Mouse (Mus musculus): ENCODE measurements at regions not wholly inside any gene's neighbourhood (a gene's known extent, or its start where the extent isn't known, plus 50 kb on each side); places are given as distances from the start of the nearest gene placed in this dataset.

DNA sequence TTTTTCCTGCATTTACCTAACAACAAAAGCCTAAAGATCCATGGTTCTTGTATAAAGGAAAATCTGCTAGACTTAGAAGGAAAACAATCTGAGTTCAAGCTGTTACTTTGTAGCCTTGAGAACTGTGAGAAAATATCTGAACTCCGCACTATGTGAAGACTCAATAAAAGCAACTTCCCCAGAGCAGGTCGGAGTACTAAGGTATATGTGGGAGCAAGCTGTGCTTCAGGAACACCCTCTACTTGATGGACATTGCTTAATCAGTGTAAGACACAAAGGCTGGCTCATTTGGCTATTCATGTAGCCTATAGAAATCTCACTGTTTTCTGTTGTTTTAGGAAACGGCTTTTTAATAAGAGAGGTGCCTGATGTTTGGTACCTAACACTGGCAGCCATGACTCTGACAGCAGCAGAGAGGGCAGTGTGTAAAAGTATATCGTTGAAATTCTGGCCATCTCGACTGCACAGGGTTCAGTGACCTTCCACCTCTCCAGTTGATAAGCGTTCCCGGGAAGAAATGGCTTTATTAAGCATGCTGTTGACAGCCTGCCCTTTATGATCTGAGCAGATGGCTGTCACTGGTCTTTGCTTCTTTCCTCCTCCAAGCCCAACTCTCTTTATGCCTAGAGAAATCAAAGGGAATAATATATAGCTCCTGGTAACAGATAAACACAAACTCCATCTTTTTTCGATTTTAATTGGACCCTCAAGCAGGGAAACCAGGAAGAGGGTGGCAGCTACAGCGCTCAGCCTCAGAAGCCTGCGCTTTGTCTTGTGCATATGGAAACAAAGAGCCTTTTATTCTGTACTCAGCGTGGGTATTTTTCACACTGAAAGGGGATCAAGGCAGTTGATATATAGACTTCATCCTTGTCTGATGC lies 443.7 kb upstream of the Sel1l start:
- peak; percentile 65 for DNase-seq

DNA sequence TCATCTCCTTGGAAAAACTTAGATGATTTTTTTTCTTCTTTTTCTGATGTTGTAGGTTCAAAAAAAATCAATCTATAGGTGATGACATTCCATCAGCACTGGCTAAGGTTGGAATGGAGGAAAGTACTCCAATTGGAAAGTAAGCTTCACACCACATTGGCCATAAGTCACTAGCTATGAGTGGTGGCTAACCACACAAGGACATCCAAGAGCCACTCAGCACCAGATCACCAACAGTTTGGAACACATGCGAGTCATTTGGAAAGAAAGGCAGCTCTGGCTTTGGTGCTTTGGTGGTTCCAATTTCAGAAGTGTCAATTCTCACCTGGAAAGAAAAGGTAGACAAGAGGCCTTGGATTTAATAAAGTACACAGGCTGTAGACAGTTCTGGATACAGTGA lies 442.5 kb upstream of the Sel1l start:
- no peak for DNase-seq

DNA sequence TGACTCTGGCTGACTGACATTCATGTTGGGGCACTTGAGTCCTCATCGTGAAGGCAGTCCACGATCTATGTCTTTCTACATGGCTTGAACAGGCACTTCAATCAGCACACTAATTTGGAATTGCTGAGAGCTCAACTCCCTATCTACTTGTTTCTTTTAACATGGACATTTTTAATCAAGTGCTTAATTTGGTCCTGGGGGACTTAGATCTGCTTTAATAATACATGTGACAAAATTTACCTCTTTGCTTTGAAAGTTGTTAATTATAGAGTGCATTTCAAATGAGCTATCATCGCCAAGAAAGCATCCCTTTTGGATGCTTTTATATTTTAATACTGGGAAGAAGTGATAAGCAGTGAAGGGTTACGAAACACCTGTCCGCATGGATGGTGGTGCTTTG lies 436.6 kb upstream of the Sel1l start:
- DNase-seq = no peak

- no peak for DNase-seq
These were observed 431.5 kb upstream of the Sel1l start for GRCm38 (mm10) chr12:92280470-92280869.

GRCm38 (mm10) chr12:92251962-92252361 lies 403.0 kb upstream of the Sel1l start:
- no peak for DNase-seq

DNA sequence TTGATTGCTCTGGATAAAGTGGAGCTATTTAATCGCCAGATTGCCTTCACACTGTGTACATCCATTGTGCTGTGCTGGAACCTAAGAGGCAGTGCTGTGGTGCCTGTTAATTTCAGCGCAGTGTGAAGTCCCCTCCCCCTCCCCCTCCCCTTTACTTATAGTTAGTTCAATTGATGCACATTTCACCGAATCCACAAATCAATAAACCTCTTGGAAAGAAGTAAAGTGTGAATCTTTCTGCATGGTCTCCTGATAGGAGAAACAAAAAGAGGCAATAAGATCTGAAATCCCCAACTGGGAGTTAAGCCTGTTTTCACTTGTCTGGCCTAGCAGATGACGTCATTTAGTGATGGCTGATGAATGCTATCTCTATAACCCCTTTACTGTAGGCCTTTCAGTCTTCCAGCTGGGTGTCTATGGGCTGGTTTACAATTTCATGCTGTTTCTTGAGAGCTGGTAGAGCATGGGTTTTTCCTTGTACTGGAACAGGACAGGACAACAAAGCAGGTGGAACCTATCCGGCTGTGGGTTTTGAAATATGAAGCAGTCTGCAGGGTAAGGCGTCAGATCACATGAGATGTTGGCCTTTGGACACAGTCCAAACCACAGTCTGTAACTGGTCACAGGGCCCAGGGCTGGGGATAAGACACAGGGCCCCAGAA lies 398.0 kb upstream of the Sel1l start:
- peak; percentile 32 for DNase-seq

GRCm38 (mm10) chr12:92239956-92240699 lies 391.2 kb upstream of the Sel1l start:
- no peak for DNase-seq

DNA sequence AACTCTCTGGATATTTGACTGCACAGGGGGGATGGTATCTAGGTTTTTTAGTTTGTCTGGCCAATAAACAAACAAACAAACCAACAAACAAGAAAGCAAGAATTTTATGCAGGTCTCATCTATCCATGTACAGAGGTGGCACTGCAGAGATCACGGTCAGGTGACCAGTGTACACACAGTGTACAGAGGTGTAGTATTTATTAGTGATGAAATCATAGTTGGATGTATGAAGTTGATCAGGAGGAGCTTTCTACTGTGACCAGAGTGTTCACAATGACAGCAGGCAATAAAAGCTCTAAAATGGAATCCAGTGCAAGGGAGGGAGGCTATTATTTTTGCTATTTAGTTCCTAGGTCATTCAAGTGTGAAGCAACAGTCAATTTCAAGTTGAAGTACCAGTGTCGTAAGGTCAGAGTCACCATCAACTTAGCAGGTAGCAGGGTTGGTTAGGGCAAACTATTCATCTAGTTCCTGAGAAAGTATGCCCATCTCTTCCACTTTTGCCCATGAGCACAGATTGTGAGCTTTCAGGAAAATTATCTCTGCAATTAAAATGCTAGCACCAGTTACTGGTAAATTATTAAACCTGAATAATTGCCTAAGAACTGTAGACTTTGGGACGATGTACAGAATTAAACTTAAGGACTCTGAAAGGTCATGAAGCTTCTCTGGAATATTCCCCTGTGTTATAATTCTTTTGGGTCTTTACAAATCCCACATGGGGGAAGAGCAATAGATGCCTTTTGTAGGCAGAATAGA lies 384.9 kb upstream of the Sel1l start:
- DNase-seq = no peak

- DNase-seq = no peak
These were observed 379.6 kb upstream of the Sel1l start for GRCm38 (mm10) chr12:92228585-92228984.

DNA sequence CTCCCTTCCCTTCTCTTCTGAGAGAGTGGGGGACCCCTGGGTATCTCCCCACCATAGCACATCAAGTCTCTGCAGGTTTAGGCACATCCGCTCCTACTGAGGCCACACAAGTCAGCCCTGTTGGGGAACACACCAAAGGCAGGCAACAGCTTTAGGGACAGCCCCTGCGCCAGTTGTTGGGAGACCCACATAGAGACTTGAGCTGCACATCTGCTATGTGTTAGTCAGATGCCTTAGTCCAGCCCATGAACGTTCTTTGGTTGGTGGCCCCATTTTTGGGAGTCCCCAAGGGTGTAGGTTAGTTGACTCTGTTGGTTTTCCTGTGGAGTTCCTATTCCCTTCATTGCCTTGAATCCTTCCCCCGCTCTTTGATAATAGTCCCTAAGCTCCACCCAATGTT lies 354.4 kb upstream of the Sel1l start:
- no peak for DNase-seq

GRCm38 (mm10) chr12:92200602-92201001 lies 351.6 kb upstream of the Sel1l start:
- DNase-seq = no peak

GRCm38 (mm10) chr12:92198738-92199477 lies 350.0 kb upstream of the Sel1l start:
- DNase-seq = no peak

DNA sequence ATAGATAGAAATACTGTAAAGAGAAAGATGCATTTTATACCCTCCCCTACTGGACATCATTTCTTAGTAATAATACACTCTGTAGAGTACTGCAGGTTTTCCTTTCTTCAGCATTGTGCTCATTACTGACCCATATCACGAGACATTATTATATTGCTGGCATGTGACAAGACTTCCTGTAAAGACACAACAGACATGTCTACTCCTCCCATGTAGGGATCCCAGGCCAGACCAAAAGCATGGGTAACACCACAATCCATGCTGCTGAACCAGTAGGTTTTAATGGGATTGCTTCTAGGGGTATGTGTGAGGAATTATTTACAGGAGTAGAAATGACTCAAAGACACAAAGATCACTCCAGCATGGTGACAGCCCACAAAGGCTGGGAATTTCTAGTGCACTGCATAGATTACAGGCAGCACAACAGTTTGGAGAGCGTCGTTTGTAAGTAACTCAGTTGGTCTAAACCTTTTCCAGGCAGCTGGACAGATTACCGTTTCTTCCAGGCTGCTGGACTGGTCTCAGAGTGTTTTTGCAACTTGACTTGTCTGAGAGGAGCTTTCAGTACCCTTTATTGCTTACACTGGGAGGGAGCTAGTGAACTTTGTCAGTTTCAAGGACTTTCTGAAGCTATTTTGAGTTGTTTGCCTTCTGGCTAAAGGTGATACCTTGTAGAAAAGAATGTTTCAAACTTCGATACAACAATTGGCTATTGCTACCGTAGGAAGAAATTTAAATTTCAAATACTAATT lies 345.2 kb upstream of the Sel1l start:
- DNase-seq = no peak

GRCm38 (mm10) chr12:92193199-92193933 lies 344.4 kb upstream of the Sel1l start:
- no peak for DNase-seq

- DNase-seq = no peak
These were observed 340.1 kb upstream of the Sel1l start for GRCm38 (mm10) chr12:92189022-92189421.

GRCm38 (mm10) chr12:92187133-92187482 lies 338.2 kb upstream of the Sel1l start:
- DNase-seq = no peak

- DNase-seq = no peak
These were observed 337.6 kb upstream of the Sel1l start for GRCm38 (mm10) chr12:92186448-92187132.

GRCm38 (mm10) chr12:92179292-92179691 lies 330.3 kb upstream of the Sel1l start:
- DNase-seq = no peak

GRCm38 (mm10) chr12:92156726-92157125 lies 307.8 kb upstream of the Sel1l start:
- no peak for DNase-seq

DNA sequence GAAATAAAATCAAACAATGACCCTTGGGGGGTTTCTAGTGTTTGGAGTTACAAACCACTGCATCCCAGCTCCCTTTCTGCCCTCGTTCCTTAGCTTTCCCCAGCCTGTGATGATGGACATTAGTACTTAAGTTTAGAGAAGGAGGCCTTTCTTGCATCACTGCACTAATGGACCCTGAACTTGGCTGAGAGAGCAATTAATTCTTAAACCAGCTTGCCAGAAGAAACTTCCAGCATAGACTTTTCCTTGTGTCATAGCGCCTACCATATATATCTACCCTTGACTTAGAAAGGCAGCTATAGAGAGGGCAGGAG lies 303.9 kb upstream of the Sel1l start:
- DNase-seq = no peak
